Comparison of ENCODE assay signal across 10 mouse cellular contexts in the genomic region with DNA sequence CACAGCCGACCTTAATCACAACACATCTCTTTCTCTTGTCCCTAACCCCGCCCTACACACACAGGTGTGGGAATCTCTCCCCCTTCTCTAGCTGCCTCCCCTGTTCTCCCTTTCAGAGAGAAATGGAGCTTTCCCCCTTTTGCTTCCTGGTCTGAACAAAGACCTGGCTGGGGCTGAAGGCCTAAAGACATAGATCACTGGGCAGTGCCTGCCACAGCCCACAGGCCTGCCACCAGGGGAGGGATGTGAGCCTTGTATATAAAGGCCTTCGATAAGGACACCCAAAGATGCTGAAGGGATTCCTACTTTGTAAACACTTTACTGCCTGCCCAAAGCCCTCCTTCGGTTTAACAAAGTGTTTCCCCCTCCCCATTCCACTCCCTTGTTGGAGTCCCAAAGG. TPM values are rescaled to one million over a fixed set of nuclear protein-coding genes. Genes with fewer than 3 reads are reported as not detected.
A peak's percentile ranks its signal among the peaks of the same experiment; 100 is the strongest.
DNase-seq lines count a peak whose midpoint lies in the region; ATAC-seq and TF ChIP-seq lines count a peak whose summit lies in the region.
"Had no signal": no experiment of that assay in that cellular context is flagged by ENCODE, and none has a peak within 500 bp of the region (broad histone marks: within the 10 kb centered on the region; RNA-seq: fewer than 3 reads in every experiment).

No protein-coding gene starts in this region.

- H3K27ac ChIP-seq in lung, embryonic 15.5 days: peak overlapping the region; percentile 56
- H3K27ac ChIP-seq in forebrain, embryonic 10.5 days: no peak overlapping the region
- no peak overlapping the region for H3K27ac ChIP-seq in hindbrain, postnatal 0 days
- no peak overlapping the region for H3K27ac ChIP-seq in neural tube, embryonic 15.5 days (replicated peaks)

- intact Hi-C loops in gastrocnemius, postnatal 14 days (cut with DNase I; ENCODE audit: low total_unique reads): no loop called here

- H3K4me2 ChIP-seq in lung, embryonic 15.5 days: peak overlapping the region; percentile 91
- H3K4me2 ChIP-seq in hindbrain, postnatal 0 days (ENCODE audit: low read depth, low read length): peak overlapping the region; percentile 92
- H3K4me2 ChIP-seq in neural tube, embryonic 15.5 days: peak overlapping the region; percentile 96

- 2% methylated on average over 4 of the region's 4 CpGs for WGBS in lung, embryonic 15.5 days
- WGBS in forebrain, embryonic 10.5 days: 5% methylated on average over 4 of the region's 4 CpGs
- WGBS in hindbrain, postnatal 0 days: 10% methylated on average over 4 of the region's 4 CpGs
- WGBS in neural tube, embryonic 15.5 days: 14% methylated on average over 4 of the region's 4 CpGs

- peaks cover 53% of the 10 kb centered on the region for H3K27me3 ChIP-seq in lung, embryonic 15.5 days
- H3K27me3 ChIP-seq in forebrain, embryonic 10.5 days (ENCODE audit: poor library complexity, severe bottlenecking): peaks cover 75% of the 10 kb centered on the region
- no peaks in the 10 kb centered on the region; the same call in 1 of the 2 replicates for H3K27me3 ChIP-seq in hindbrain, postnatal 0 days (ENCODE audit: insufficient read depth, low read length)
- H3K27me3 ChIP-seq in neural tube, embryonic 15.5 days (replicated peaks): 0 out of 2 replicates have a peak, but pooled peaks cover 3% of the 10 kb centered on the region

- ATAC-seq in lung, embryonic 15.5 days (ENCODE audit: borderline replicate concordance, extremely low read depth, low FRiP score, low TSS enrichment): no peak
- no peak for ATAC-seq in hindbrain, postnatal 0 days
- 0 out of 2 replicates have a peak, but pooled peaks have one; percentile 28 for ATAC-seq in neural tube, embryonic 15.5 days (ENCODE audit: low FRiP score)
- ATAC-seq: Patski had no signal

- peak overlapping the region; percentile 50 for H3K4me3 ChIP-seq in lung, embryonic 15.5 days
- peak overlapping the region; percentile 69 for H3K4me3 ChIP-seq in forebrain, embryonic 10.5 days
- peak overlapping the region; percentile 72 for H3K4me3 ChIP-seq in hindbrain, postnatal 0 days (ENCODE audit: low read length)
- H3K4me3 ChIP-seq in neural tube, embryonic 15.5 days (replicated peaks): peak overlapping the region; percentile 72

- no peaks in the 10 kb centered on the region for H3K36me3 ChIP-seq in lung, embryonic 15.5 days
- no peaks in the 10 kb centered on the region for H3K36me3 ChIP-seq in forebrain, embryonic 10.5 days (replicated peaks)
- no peaks in the 10 kb centered on the region for H3K36me3 ChIP-seq in hindbrain, postnatal 0 days (ENCODE audit: insufficient read depth, low read length)
- H3K36me3 ChIP-seq in neural tube, embryonic 15.5 days: no peaks in the 10 kb centered on the region

- DNase-seq in lung, postnatal 25 days (ENCODE audit: low spot score): no peak
- DNase-seq in forebrain, embryonic 10.5 days (ENCODE audit: extremely low spot score, low spot score): peak; percentile 24
- peak; percentile 25 for DNase-seq in hindbrain, postnatal 0 days (ENCODE audit: low spot score)
- no peak for DNase-seq in gastrocnemius, postnatal 14 days
- no peak for DNase-seq in cerebellum, adult 8-10 months
- DNase-seq: kidney, postnatal 14 days; lung, adult 18-20 months had no signal

- peaks cover 25% of the 10 kb centered on the region for H3K4me1 ChIP-seq in lung, embryonic 15.5 days
- peaks cover 54% of the 10 kb centered on the region for H3K4me1 ChIP-seq in forebrain, embryonic 10.5 days
- 0 out of 2 replicates have a peak, but pooled peaks cover 5% of the 10 kb centered on the region for H3K4me1 ChIP-seq in hindbrain, postnatal 0 days (ENCODE audit: insufficient read depth, low read length)
- H3K4me1 ChIP-seq in neural tube, embryonic 15.5 days: peaks cover 51% of the 10 kb centered on the region

- no peaks in the 10 kb centered on the region for H3K9me3 ChIP-seq in lung, embryonic 15.5 days
- no peaks in the 10 kb centered on the region for H3K9me3 ChIP-seq in forebrain, embryonic 10.5 days
- H3K9me3 ChIP-seq in hindbrain, postnatal 0 days (ENCODE audit: low read length): no peaks in the 10 kb centered on the region
- H3K9me3 ChIP-seq in neural tube, embryonic 15.5 days (replicated peaks): no peaks in the 10 kb centered on the region

- no peak overlapping the region for H3K9ac ChIP-seq in lung, embryonic 15.5 days
- H3K9ac ChIP-seq in hindbrain, postnatal 0 days (replicated peaks; ENCODE audit: low read length): peak overlapping the region; percentile 65
- H3K9ac ChIP-seq in neural tube, embryonic 15.5 days (replicated peaks): peak overlapping the region; percentile 73

- peak; percentile 53 for TF ChIP-seq CTCF in hindbrain, postnatal 0 days (IDR thresholded peaks at IDR 0.05; ENCODE audit: low read depth)

RNA-seq across cellular contexts. Expression of a gene that starts 0.8 kb away (rescaled TPM):
- 1.5 and 1.6 TPM in 2 replicates for polyA plus RNA-seq in lung, embryonic 15.5 days (2015; fragmentation: Nextera tagmentation; extraction: Ambion mirVana)
- polyA plus RNA-seq in forebrain, embryonic 10.5 days (2016; fragmentation: Nextera tagmentation; extraction: Ambion mirVana): 0.48 and 0.87 TPM in 2 replicates
- total RNA-seq in hindbrain, postnatal 0 days (2014; rRNA removed): 68.3 and 77.2 TPM in 2 replicates
- 13.0 and 15.7 TPM in 2 replicates for polyA plus RNA-seq in hindbrain, postnatal 0 days (2015; fragmentation: Nextera tagmentation; extraction: Ambion mirVana)
- 13.4 and 14.0 TPM in 2 replicates for polyA plus RNA-seq in neural tube, embryonic 15.5 days (2015; fragmentation: Nextera tagmentation; extraction: Ambion mirVana)
- under 1 TPM; 0.84 to 1.00 TPM for total RNA-seq in gastrocnemius, postnatal 14 days (2021)

Comparison
In these comparisons a context has a peak if more than half of its experiments do, and no peak if none do; other contexts are left out.
1. DNase-seq: peak in forebrain, embryonic 10.5 days (single experiment) and hindbrain, postnatal 0 days (single experiment); none in lung, postnatal 25 days (single experiment), gastrocnemius, postnatal 14 days (single experiment) and cerebellum, adult 8-10 months (single experiment).
2. Peak in every context shown above with its lines, with median percentiles within 50 percentile points of each other: H3K4me2 ChIP-seq and H3K4me3 ChIP-seq.